Mouse (Mus musculus) bone marrow, adult 2 months (tissue): ENCODE data around the gene Tent4a.

Experiments
- CTCF ChIP-seq: fragments of 200-500 bp; IDR thresholded peaks from 2 replicates; pipeline ENCODE4 v1.5.1; 2011; ENCODE audit warnings: low read length, control low read depth; ENCODE audit not compliant: control insufficient read depth, insufficient read depth
- POLR2A ChIP-seq: fragments of 200-500 bp; IDR thresholded peaks from 2 replicates; pipeline ENCODE4 v1.6.1; 2011; ENCODE audit warnings: low read depth, mild to moderate bottlenecking, control low read depth, low read length, borderline replicate concordance; ENCODE audit not compliant: control insufficient read depth

GRCm38 (mm10) chr13:69554255-69554654 lies 19.8 kb upstream of the Tent4a start:
- TF ChIP-seq POLR2A: no peak
- TF ChIP-seq CTCF: no peak
